Mouse (Mus musculus) Muller cell, postnatal 12 days (primary cell): ENCODE results near the gene Cdc42ep3.
A peak's percentile ranks its signal among the peaks of the same experiment; 100 is the strongest.

Experiments
- DNase-seq: peaks from one replicate; pipeline ENCODE4 v3.0.0-alpha.2; 2015; ENCODE audit errors: inconsistent ontology term

Gene Cdc42ep3

GRCm38 (mm10) chr17:79290697-79291096, 64.2 kb downstream of the Cdc42ep3 start:
- DNase-seq: no peak

GRCm38 (mm10) chr17:79287302-79287701, 67.6 kb downstream of the Cdc42ep3 start:
- no peak for DNase-seq

DNA sequence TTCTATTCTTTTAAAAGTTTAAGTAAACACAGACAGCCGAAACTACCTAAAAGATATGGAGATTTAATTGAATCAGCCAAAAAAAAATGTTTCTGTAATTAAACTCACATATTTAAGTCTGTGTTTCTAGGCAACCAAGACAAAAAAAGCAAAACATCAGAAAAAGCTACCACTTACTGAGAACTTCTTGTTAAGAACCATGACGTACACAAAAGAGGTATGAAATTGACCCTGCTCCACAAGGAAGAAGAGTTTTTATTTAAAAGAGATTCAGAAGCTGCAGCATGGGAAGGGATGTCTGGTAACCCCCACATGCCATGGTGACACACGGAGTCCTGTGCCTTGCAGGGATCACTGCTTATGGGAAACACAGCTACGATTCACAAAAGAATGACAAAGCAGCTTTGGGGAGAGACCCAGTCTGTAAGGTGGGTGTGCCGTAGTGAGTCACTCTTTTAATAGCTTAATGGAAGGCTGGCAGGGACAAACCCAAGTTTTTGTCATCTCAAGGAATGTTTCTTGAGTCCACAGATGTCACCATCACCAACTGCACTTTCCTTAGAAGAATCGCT, 69.8 kb downstream of the Cdc42ep3 start:
- peak; percentile 50 for DNase-seq
